Mouse (Mus musculus) kidney, postnatal 25 days (tissue): Measurements from ENCODE around the gene Phf10.
"Not testable (repeated sequence)": the region's sequence is repeated elsewhere in the genome, so short reads cannot be mapped to it uniquely, and the experiment has no call there.

Experiments
- DNase-seq, 2 experiments: peaks; one replicate each; pipeline ENCODE4 v3.0.0; 2021; ENCODE audit warnings: mixed read lengths in 2 of 2

Gene Phf10

GRCm38 (mm10) chr17:14960951-14961556 is at the start of gene Phf10:
Gene Phf10, minus strand, starts transcription at chr17:14961273.
- DNase-seq, result peak; percentile 11 to 65

GRCm38 (mm10) chr17:15009706-15010413 is 48.8 kb upstream of the Phf10 start, which contains the start of gene Gm3435:
Gene Gm3435, plus strand, starts transcription at chr17:15010176.
- DNase-seq, result not testable (repeated sequence)

DNA sequence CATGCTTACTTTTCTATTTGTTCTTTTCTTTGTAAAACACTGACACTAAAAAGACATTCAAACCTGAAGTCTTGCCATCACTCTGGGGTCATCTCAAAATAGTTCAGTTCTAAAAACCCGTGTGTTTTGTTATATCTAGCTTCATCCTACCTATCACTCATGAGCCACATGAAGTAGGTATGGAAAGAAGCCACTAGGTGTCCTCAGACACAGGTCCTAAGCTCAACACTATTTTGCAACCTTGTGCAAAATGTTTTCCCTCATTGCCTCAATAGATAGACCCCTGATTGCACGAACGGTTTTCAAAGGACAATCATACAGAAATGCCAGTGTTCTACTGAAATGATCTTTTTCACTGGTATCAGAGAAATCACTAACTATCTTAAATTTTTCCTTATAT is 48.0 kb upstream of the Phf10 start:
- DNase-seq, result not testable (repeated sequence)

GRCm38 (mm10) chr17:15000047-15000446 is 39.0 kb upstream of the Phf10 start:
- DNase-seq, result not testable (repeated sequence)

GRCm38 (mm10) chr17:14994140-14994539 is 33.1 kb upstream of the Phf10 start:
- not testable (repeated sequence) for DNase-seq

GRCm38 (mm10) chr17:14993139-14993832 is 32.2 kb upstream of the Phf10 start:
- not testable (repeated sequence) for DNase-seq

- DNase-seq, result not testable (repeated sequence)
Measured at GRCm38 (mm10) chr17:14992522-14993138, 31.6 kb upstream of the Phf10 start.

DNA sequence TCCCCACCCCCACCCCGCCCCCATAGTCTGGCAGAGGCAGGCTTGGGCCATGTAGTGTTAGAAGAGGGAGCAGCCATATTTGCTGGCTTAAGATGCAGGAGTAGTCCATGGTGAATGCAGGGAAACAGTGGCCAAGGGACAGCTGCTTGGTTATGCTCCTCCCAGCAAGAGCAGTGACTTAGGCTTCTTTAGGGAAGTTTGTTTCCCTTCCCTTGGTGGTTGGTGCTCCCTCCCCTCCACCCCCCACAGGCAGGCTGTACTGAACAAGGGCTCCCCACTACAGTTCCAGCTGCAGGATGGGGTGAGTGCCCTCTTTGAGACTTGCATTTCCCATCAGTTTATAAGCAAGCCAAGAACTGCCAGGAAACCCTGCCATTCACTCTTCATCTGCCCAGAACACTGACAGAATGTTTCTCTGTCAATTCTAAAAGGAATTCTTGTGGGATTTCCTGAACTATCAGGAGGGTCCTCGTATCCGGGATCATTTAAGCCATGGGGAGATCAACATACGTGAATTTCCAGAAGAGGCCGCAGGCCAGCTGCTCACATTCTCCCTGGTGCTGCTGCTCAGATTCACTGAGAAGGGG is 29.1 kb upstream of the Phf10 start:
- peak in 1 of 2 experiments; percentile 6 for DNase-seq

DNA sequence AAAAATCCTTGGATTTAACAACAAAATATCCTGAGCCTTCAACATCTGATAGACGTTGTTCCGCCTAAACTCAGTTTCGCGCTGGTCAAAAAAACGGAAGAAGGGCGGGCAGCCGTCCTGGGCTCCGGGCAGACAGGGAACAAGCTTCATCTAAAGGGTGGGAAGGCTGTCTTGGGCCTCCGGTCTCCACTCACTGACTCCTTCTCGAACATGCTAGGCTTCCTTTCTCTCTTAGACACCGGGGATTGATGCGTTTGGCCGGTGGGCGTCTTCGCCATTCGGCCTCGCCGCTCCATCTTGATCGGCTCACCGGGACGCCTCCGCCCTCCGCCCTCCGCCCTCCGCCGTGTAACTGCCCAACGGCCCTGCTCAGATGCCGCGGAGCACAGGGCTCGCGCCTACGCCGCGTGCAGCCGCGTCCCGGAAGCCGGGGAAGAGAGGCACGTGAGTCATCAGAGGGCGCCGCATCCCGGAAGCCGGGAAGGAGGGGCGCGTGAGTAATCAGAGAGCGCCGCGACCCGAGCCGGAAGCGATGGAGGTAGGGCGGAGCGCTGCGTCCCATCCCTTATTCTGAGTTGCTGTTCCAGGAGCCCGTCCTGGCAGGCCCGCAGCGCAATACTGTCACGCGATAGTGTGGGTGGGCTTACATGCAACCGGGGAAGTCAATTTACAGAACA is 17.4 kb upstream of the Phf10 start, which contains the start of the genes 9030025P20Rik and Gm3417:
9030025P20Rik (plus strand) TSS at position 107 of the 677 bp plus-strand sequence.
Gm3417 (minus strand) TSS at position 429 of the 677 bp plus-strand sequence.
- not testable (repeated sequence) for DNase-seq

- not testable (repeated sequence) for DNase-seq
Measured at GRCm38 (mm10) chr17:14977718-14978361, 16.8 kb upstream of the Phf10 start.

GRCm38 (mm10) chr17:14968373-14968913 is 7.4 kb upstream of the Phf10 start:
- DNase-seq, result not testable (repeated sequence)

- not testable (repeated sequence) for DNase-seq
Measured at GRCm38 (mm10) chr17:14961557-14962154, 583 bp upstream of the Phf10 start.

DNA sequence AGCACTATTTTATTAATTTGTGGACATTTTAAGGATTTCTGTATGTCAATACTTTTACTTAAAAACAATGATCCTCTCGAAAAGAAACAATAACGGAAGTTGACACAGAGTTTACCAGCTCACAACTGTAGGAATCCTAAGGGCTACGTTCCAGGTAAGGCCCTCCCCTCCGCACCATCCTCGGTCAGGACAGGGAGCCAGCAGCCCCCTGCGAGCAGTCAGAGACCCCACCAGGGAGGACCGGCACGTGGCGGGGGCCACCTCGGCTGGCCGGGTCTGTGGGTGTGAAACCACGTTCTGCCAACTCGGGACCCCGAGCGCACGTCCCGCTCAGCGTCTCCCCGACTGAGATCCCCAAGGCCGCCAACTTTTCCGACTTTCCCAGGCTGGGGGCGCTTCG is 553 bp downstream of the Phf10 start:
- peak; percentile 2 to 42 for DNase-seq

DNA sequence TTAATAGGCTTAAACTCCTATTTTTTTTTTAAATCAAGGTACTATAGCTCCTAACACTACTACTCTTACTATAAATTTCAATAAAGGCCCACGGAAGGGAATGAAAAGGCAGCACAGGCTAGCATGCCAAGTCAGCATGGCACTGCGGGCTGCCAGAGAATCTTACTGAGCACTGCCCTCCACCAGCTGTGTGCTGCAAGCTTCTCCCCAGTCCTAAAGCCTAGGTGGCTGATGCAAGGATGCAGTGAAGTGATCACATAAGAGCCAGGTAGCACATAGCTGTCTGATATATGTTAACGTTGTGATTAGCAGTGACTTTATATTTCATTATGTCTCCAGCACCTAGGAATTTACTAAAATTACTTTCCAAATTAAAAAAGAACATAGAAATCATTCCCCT is 1.1 kb downstream of the Phf10 start:
- peak in 1 of 2 experiments; percentile 2 for DNase-seq

DNA sequence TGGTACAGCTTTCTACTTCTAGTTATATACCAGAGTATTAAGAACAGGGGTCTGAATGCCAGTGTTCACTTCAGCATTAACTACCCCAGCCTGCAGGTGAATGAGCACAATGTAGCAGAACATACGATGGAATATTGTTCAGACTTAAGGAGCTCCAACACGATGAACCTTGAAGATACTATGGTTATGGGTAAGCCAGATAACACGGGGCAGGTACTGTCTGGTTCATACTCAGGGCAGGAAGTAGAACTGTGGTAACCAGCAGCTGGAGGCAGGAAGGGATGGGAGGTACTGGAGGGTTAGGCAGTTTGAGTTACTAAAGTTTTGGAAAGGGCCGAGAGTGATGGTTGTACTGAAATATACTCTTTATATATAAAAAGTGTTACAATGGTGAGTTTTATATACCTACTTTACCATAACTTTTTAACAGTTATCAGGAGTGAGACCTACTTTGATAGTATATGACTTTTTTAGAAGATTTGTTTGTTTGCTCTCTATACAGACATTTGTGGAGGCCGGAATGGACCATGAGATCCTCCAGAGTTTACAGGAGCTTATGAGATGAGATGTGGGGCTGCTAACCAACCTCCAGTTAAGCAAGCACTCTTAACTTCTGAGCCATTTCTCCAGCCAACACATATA is 2.3 kb downstream of the Phf10 start:
- DNase-seq, result no peak

- no peak for DNase-seq
Measured at GRCm38 (mm10) chr17:14953452-14953851, 7.6 kb downstream of the Phf10 start.

GRCm38 (mm10) chr17:14949161-14949827 is 11.8 kb downstream of the Phf10 start:
- no peak for DNase-seq

DNA sequence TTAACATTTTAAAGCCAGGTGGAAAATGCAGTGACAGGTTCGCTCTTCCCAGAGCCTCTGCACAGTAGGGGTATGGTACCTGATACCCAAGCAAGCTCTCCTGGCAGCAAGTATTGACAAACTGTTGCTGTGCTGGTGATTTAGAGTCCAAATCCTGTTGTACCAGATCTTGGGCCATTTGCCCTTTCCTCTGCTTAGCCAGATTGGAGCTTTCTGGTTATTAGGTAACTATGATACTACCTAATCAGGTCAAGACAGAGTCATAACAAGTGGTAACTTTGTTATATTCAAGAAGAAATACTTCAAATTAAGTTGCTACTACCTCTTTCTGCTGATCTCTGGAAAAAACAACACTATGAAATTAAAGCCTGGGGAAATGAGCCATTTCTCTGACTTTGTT is 16.5 kb downstream of the Phf10 start:
- no peak for DNase-seq

DNA sequence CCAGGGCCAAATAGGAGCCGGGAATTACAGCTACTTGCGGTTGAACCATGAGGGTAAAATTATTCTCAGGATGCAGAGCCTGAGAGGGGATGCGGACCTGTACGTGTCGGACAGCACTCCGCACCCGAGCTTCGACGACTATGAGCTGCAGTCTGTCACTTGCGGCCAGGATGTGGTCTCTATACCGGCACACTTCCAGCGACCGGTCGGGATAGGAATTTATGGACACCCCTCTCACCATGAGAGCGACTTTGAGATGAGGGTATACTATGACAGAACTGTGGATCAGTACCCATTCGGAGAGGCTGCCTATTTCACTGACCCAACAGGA is 17.4 kb downstream of the Phf10 start:
- no peak for DNase-seq
